Mouse (Mus musculus) liver, embryonic 14.5 days (tissue): Measurements from ENCODE around the gene Mrpl27.

ENCODE experiments used
- CTCF ChIP-seq: IDR thresholded peaks from 2 replicates; pipeline ENCODE4 v1.5.1; 2016; ENCODE audit warnings: antibody characterized with exemption, low read depth, control low read depth
- EP300 ChIP-seq: IDR thresholded peaks from 2 replicates; pipeline ENCODE4 v1.6.1; 2016; ENCODE audit warnings: antibody characterized with exemption, low read depth

GRCm38 (mm10) chr11:94695508-94695907 lies 41.9 kb downstream of the Mrpl27 start:
- TF ChIP-seq CTCF (no peak), EP300 (no peak)
